In the genomic region with DNA sequence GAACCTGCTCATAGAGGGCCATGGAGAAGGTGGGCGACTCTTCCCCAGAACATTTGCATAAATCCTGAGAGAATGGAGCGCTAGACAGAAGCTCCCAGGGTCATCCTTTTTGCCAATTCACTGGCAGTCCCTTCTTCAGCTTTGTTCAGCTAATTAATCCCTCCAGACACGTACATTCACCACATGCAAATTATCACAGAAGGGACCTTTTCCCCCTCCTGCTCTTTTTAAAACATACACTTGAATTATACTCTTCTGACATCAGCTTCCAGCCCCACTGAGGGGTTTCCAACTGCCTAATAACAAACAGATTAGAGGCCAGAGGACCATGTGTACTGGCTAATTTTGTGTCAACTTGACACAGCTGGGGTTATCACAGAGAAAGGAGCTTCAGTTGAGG, we compare ENCODE assay signal across 23 mouse cellular contexts.
A peak's percentile ranks its signal among the peaks of the same experiment; 100 is the strongest.
DNase-seq lines count a peak whose midpoint lies in the region; ATAC-seq lines count a peak whose summit lies in the region.
"Had no signal": no experiment of that assay in that cellular context is flagged by ENCODE, and none has a peak within 500 bp of the region (broad histone marks: within the 10 kb centered on the region; RNA-seq: fewer than 3 reads in every experiment).

No protein-coding gene starts in this region.

- H3K27ac ChIP-seq in hindbrain, embryonic 11.5 days (ENCODE audit: low read depth, low read length) = no peak overlapping the region
- no peak overlapping the region for H3K27ac ChIP-seq in hindbrain, embryonic 14.5 days
- no peak overlapping the region for H3K27ac ChIP-seq in neural tube, embryonic 11.5 days (ENCODE audit: low read depth, low read length)
- no peak overlapping the region for H3K27ac ChIP-seq in kidney, embryonic 16.5 days (ENCODE audit: low read length)
- H3K27ac ChIP-seq: embryonic facial prominence, embryonic 13.5 days; hindbrain, embryonic 13.5 days; limb, embryonic 13.5 days; lung, embryonic 15.5 days had no signal

- WGBS in hindbrain, embryonic 11.5 days = 28% methylated on average over 3 of the region's 3 CpGs
- 16% methylated on average over 3 of the region's 3 CpGs for WGBS in hindbrain, embryonic 14.5 days
- WGBS in neural tube, embryonic 11.5 days = 37% methylated on average over 3 of the region's 3 CpGs
- WGBS in kidney, embryonic 16.5 days = 70% methylated on average over 3 of the region's 3 CpGs

- no peaks in the 10 kb centered on the region for H3K4me1 ChIP-seq in hindbrain, embryonic 11.5 days (replicated peaks; ENCODE audit: control insufficient read depth, insufficient read depth, low read length)
- peaks cover 4% of the 10 kb centered on the region; the same call in 1 of the 2 replicates for H3K4me1 ChIP-seq in hindbrain, embryonic 14.5 days (replicated peaks; ENCODE audit: control insufficient read depth, insufficient read depth, low read length)
- peaks cover 3% of the 10 kb centered on the region for H3K4me1 ChIP-seq in neural tube, embryonic 11.5 days (ENCODE audit: control insufficient read depth, insufficient read depth, low read length)
- peaks cover 7% of the 10 kb centered on the region for H3K4me1 ChIP-seq in kidney, embryonic 16.5 days (ENCODE audit: insufficient read depth, low read length)

- no peaks in the 10 kb centered on the region for H3K27me3 ChIP-seq in hindbrain, embryonic 11.5 days (ENCODE audit: control insufficient read depth, insufficient read depth, low read length)
- no peaks in the 10 kb centered on the region for H3K27me3 ChIP-seq in hindbrain, embryonic 14.5 days (ENCODE audit: control insufficient read depth, insufficient read depth, low read length)
- no peaks in the 10 kb centered on the region for H3K27me3 ChIP-seq in neural tube, embryonic 11.5 days (ENCODE audit: control insufficient read depth, insufficient read depth, low read length)
- no peaks in the 10 kb centered on the region for H3K27me3 ChIP-seq in kidney, embryonic 16.5 days (ENCODE audit: insufficient read depth, low read length)
- H3K27me3 ChIP-seq: embryonic facial prominence, embryonic 13.5 days; limb, embryonic 13.5 days; lung, embryonic 15.5 days had no signal

- no peak overlapping the region for H3K4me2 ChIP-seq in hindbrain, embryonic 11.5 days (replicated peaks; ENCODE audit: low read depth, low read length)
- no peak overlapping the region for H3K4me2 ChIP-seq in hindbrain, embryonic 14.5 days (replicated peaks)
- H3K4me2 ChIP-seq in neural tube, embryonic 11.5 days (ENCODE audit: low read depth) = no peak overlapping the region
- no peak overlapping the region for H3K4me2 ChIP-seq in kidney, embryonic 16.5 days (replicated peaks; ENCODE audit: low read depth, low read length)
- H3K4me2 ChIP-seq: embryonic facial prominence, embryonic 13.5 days; hindbrain, embryonic 13.5 days; limb, embryonic 13.5 days; liver, embryonic 11.5 days; lung, embryonic 15.5 days had no signal

- no peak for DNase-seq in hindbrain, embryonic 11.5 days (ENCODE audit: low spot score)
- no peak for DNase-seq in hindbrain, embryonic 14.5 days (ENCODE audit: low spot score)
- DNase-seq in neural tube, embryonic 11.5 days (ENCODE audit: low spot score) = no peak
- DNase-seq in neural tube, embryonic 10.5 days (ENCODE audit: extremely low spot score, low spot score) = no peak
- peak; percentile 23 for DNase-seq in mesoderm, embryonic 11.5 days (ENCODE audit: low read depth, low spot score)
- no peak for DNase-seq in gastrocnemius, postnatal 25 days
- DNase-seq: adrenal gland, postnatal 25 days; cerebellum, adult 18-20 months; cerebellum, postnatal 10 days; gastrocnemius, postnatal 10 days; heart, postnatal 14 days; kidney, adult 9 months; kidney, postnatal 25 days; retina, postnatal 1 day; right cerebral cortex, postnatal 14 days; thymus, postnatal 4 days had no signal

- no peaks in the 10 kb centered on the region for H3K36me3 ChIP-seq in hindbrain, embryonic 11.5 days (ENCODE audit: control insufficient read depth, insufficient read depth, low read length)
- no peaks in the 10 kb centered on the region for H3K36me3 ChIP-seq in hindbrain, embryonic 14.5 days (replicated peaks; ENCODE audit: control insufficient read depth, insufficient read depth)
- H3K36me3 ChIP-seq in neural tube, embryonic 11.5 days (ENCODE audit: control insufficient read depth, insufficient read depth, low read length) = no peaks in the 10 kb centered on the region
- H3K36me3 ChIP-seq in kidney, embryonic 16.5 days (ENCODE audit: insufficient read depth, low read length) = no peaks in the 10 kb centered on the region
- H3K36me3 ChIP-seq: embryonic facial prominence, embryonic 13.5 days; hindbrain, embryonic 13.5 days; limb, embryonic 13.5 days; lung, embryonic 15.5 days had no signal

- no peak overlapping the region for H3K9ac ChIP-seq in hindbrain, embryonic 11.5 days (ENCODE audit: low read depth, low read length)
- H3K9ac ChIP-seq in hindbrain, embryonic 14.5 days = no peak overlapping the region
- H3K9ac ChIP-seq in neural tube, embryonic 11.5 days (ENCODE audit: low read length) = no peak overlapping the region
- H3K9ac ChIP-seq in kidney, embryonic 16.5 days (replicated peaks; ENCODE audit: low read length) = no peak overlapping the region
- H3K9ac ChIP-seq: embryonic facial prominence, embryonic 13.5 days; hindbrain, embryonic 13.5 days; limb, embryonic 13.5 days; lung, embryonic 15.5 days had no signal

- peak; percentile 69 for ATAC-seq in hindbrain, embryonic 11.5 days (ENCODE audit: low FRiP score)
- no peak for ATAC-seq in hindbrain, embryonic 14.5 days (ENCODE audit: low FRiP score)
- ATAC-seq in neural tube, embryonic 11.5 days (ENCODE audit: insufficient read depth, low FRiP score, low TSS enrichment) = peak; percentile 69; the same call in 1 of the 2 replicates
- ATAC-seq in kidney, embryonic 16.5 days (ENCODE audit: low FRiP score, low TSS enrichment) = no peak
- ATAC-seq: intestine, postnatal 0 days had no signal

- no peaks in the 10 kb centered on the region for H3K9me3 ChIP-seq in hindbrain, embryonic 11.5 days (ENCODE audit: control insufficient read depth, low read length)
- no peaks in the 10 kb centered on the region for H3K9me3 ChIP-seq in hindbrain, embryonic 14.5 days (ENCODE audit: control insufficient read depth, low read length)
- H3K9me3 ChIP-seq in neural tube, embryonic 11.5 days (ENCODE audit: control insufficient read depth, low read length) = no peaks in the 10 kb centered on the region
- H3K9me3 ChIP-seq in kidney, embryonic 16.5 days (ENCODE audit: low read length) = no peaks in the 10 kb centered on the region
- H3K9me3 ChIP-seq: hindbrain, embryonic 13.5 days; limb, embryonic 13.5 days; lung, embryonic 15.5 days had no signal

- no peak overlapping the region for H3K4me3 ChIP-seq in hindbrain, embryonic 11.5 days (ENCODE audit: low read depth, low read length)
- H3K4me3 ChIP-seq in hindbrain, embryonic 14.5 days (replicated peaks; ENCODE audit: low read length) = no peak overlapping the region
- H3K4me3 ChIP-seq in neural tube, embryonic 11.5 days (ENCODE audit: low read depth, low read length) = no peak overlapping the region
- no peak overlapping the region for H3K4me3 ChIP-seq in kidney, embryonic 16.5 days (ENCODE audit: low read length)
- H3K4me3 ChIP-seq: embryonic facial prominence, embryonic 13.5 days; hindbrain, embryonic 13.5 days; limb, embryonic 13.5 days; lung, embryonic 15.5 days had no signal

Comparison
In these comparisons a context has a peak if more than half of its experiments do, and no peak if none do; other contexts are left out.
1. ATAC-seq: peak in hindbrain, embryonic 11.5 days (single experiment) and neural tube, embryonic 11.5 days (single experiment); none in hindbrain, embryonic 14.5 days (single experiment) and kidney, embryonic 16.5 days (single experiment).